Mouse (Mus musculus) cerebellum, adult (tissue): ENCODE data around the gene Cab39l.
A peak's percentile ranks its signal among the peaks of the same experiment; 100 is the strongest.
"Not testable (repeated sequence)": the region's sequence is repeated elsewhere in the genome, so short reads cannot be mapped to it uniquely, and the experiment has no call there.

ENCODE experiments used
- ATAC-seq: cut with Nextera tagmentation; 2 replicates; pipeline ENCODE4 v1.9.2; 2017; ENCODE audit warnings: mild to moderate bottlenecking, moderate library complexity, mixed read lengths; ENCODE audit not compliant: insufficient number of reproducible peaks, low FRiP score, low TSS enrichment

Cab39l gene

GRCm38 (mm10) chr14:59440558-59441471, at the start of gene Cab39l, which contains the start of gene Setdb2:
Cab39l (plus strand) TSS chr14:59440972.
Setdb2 (minus strand) TSS chr14:59440884.
- ATAC-seq, result peak; percentile 100

- ATAC-seq, result no peak
These were observed 45.5 kb upstream of the Cab39l start, which contains the start of gene Phf11c for GRCm38 (mm10) chr14:59395281-59395680. Phf11c (minus strand) TSS chr14:59395381.

- ATAC-seq, result no peak
These were observed 43.8 kb upstream of the Cab39l start for GRCm38 (mm10) chr14:59396999-59397398.

GRCm38 (mm10) chr14:59414979-59415378, 25.8 kb upstream of the Cab39l start:
- ATAC-seq, result not testable (repeated sequence)

GRCm38 (mm10) chr14:59418171-59418570, 22.6 kb upstream of the Cab39l start:
- ATAC-seq, result no peak

- ATAC-seq, result no peak
These were observed 17.7 kb upstream of the Cab39l start for GRCm38 (mm10) chr14:59422912-59423663.

- ATAC-seq, result no peak
These were observed 10.2 kb upstream of the Cab39l start for GRCm38 (mm10) chr14:59430556-59430955.

GRCm38 (mm10) chr14:59433902-59434301, 6.9 kb upstream of the Cab39l start:
- no peak for ATAC-seq

- no peak for ATAC-seq
These were observed 5.6 kb upstream of the Cab39l start for GRCm38 (mm10) chr14:59435206-59435605.

GRCm38 (mm10) chr14:59437398-59437797, 3.4 kb upstream of the Cab39l start:
- no peak for ATAC-seq

GRCm38 (mm10) chr14:59438505-59438904, 2.3 kb upstream of the Cab39l start:
- no peak for ATAC-seq

- no peak for ATAC-seq
These were observed 733 bp upstream of the Cab39l start for GRCm38 (mm10) chr14:59440039-59440438.

- no peak for ATAC-seq
These were observed 667 bp downstream of the Cab39l start for GRCm38 (mm10) chr14:59441472-59441805.

GRCm38 (mm10) chr14:59445421-59445820, 4.6 kb downstream of the Cab39l start:
- ATAC-seq, result no peak

- no peak for ATAC-seq
These were observed 7.2 kb downstream of the Cab39l start for GRCm38 (mm10) chr14:59447981-59448380.

- no peak for ATAC-seq
These were observed 25.7 kb downstream of the Cab39l start for GRCm38 (mm10) chr14:59466503-59466902.

- no peak for ATAC-seq
These were observed 27.0 kb downstream of the Cab39l start for GRCm38 (mm10) chr14:59467798-59468197.

- no peak for ATAC-seq
These were observed 30.0 kb downstream of the Cab39l start for GRCm38 (mm10) chr14:59470781-59471180.

GRCm38 (mm10) chr14:59478699-59479098, 37.9 kb downstream of the Cab39l start:
- ATAC-seq, result 0 out of 2 replicates have a peak, but pooled peaks have one; percentile 31

- no peak for ATAC-seq
These were observed 44.6 kb downstream of the Cab39l start for GRCm38 (mm10) chr14:59485247-59485810.

- no peak for ATAC-seq
These were observed 51.6 kb downstream of the Cab39l start for GRCm38 (mm10) chr14:59492376-59492775.
